Mouse (Mus musculus) heart, adult 2 months (tissue): ENCODE measurements around the gene Cyp4x1.

Experiments used
- CTCF ChIP-seq: fragments of 200-600 bp; IDR thresholded peaks from 2 replicates; pipeline ENCODE4 v1.8.1; 2022; ENCODE audit warnings: antibody characterized with exemption, mild to moderate bottlenecking, moderate library complexity
- POLR2A ChIP-seq: fragments of 200-500 bp; IDR thresholded peaks from 2 replicates; pipeline ENCODE4 v1.6.1; 2011; ENCODE audit warnings: mild to moderate bottlenecking, low read depth, low read length, control low read depth; ENCODE audit not compliant: insufficient read depth

GRCm38 (mm10) chr4:115094056-115094455, 40.0 kb downstream of the Cyp4x1 start:
- no peak for TF ChIP-seq CTCF
- no peak for TF ChIP-seq POLR2A
